Mouse (Mus musculus) gastrocnemius, adult 18-20 months (tissue): Measurements from ENCODE around the gene Il6st. TPM values are rescaled to one million over a fixed set of nuclear protein-coding genes. Genes with fewer than 3 reads are reported as not detected.

Experiments
- DNase-seq: peaks from one replicate; pipeline ENCODE4 v3.0.0; 2021; ENCODE audit warnings: low spot score
- total RNA-seq, 2 experiments: library from RNA; stranded (reverse); gene quantifications; 2 replicates each; pipeline ENCODE4 v1.2.3; 2021

Il6st gene
- total RNA-seq, 2 experiments from 2014 or later = 162 to 172 TPM

- DNase-seq = no peak
Measured at GRCm38 (mm10) chr13:112442867-112443529, 20.9 kb upstream of the Il6st start.

GRCm38 (mm10) chr13:112447108-112447665 is 16.7 kb upstream of the Il6st start:
- no peak for DNase-seq

- no peak for DNase-seq
Measured at GRCm38 (mm10) chr13:112450210-112450609, 13.7 kb upstream of the Il6st start.

- DNase-seq = no peak
Measured at GRCm38 (mm10) chr13:112457366-112457765, 6.5 kb upstream of the Il6st start.

GRCm38 (mm10) chr13:112458016-112458415 is 5.9 kb upstream of the Il6st start:
- no peak for DNase-seq

GRCm38 (mm10) chr13:112458435-112459018 is 5.3 kb upstream of the Il6st start:
- DNase-seq = no peak

- DNase-seq = no peak
Measured at GRCm38 (mm10) chr13:112459956-112460355, 3.9 kb upstream of the Il6st start.

GRCm38 (mm10) chr13:112462411-112462987 is 1.4 kb upstream of the Il6st start:
- DNase-seq = no peak

GRCm38 (mm10) chr13:112463337-112463802 is 500 bp upstream of the Il6st start:
- no peak for DNase-seq

- DNase-seq = peak; percentile 59
Measured at GRCm38 (mm10) chr13:112464626-112465287, 887 bp downstream of the Il6st start.

- no peak for DNase-seq
Measured at GRCm38 (mm10) chr13:112465585-112465984, 1.7 kb downstream of the Il6st start.

GRCm38 (mm10) chr13:112466136-112466945 is 2.5 kb downstream of the Il6st start:
- DNase-seq = no peak

GRCm38 (mm10) chr13:112466946-112467255 is 3.0 kb downstream of the Il6st start:
- no peak for DNase-seq

GRCm38 (mm10) chr13:112467384-112467783 is 3.5 kb downstream of the Il6st start:
- no peak for DNase-seq

- DNase-seq = no peak
Measured at GRCm38 (mm10) chr13:112469491-112469890, 5.6 kb downstream of the Il6st start.

- no peak for DNase-seq
Measured at GRCm38 (mm10) chr13:112471201-112471600, 7.3 kb downstream of the Il6st start.

- no peak for DNase-seq
Measured at GRCm38 (mm10) chr13:112472401-112473023, 8.6 kb downstream of the Il6st start.

- DNase-seq = no peak
Measured at GRCm38 (mm10) chr13:112473757-112474755, 10.2 kb downstream of the Il6st start.

GRCm38 (mm10) chr13:112479032-112479431 is 15.2 kb downstream of the Il6st start:
- no peak for DNase-seq

GRCm38 (mm10) chr13:112479926-112480325 is 16.1 kb downstream of the Il6st start:
- no peak for DNase-seq
